Mouse (Mus musculus) limb, embryonic 14.5 days (tissue): ENCODE results near the gene Sh2d1b2. TPM values are rescaled to one million over a fixed set of nuclear protein-coding genes. Genes with fewer than 3 reads are reported as not detected.

Experiments
- ATAC-seq: fragments of 200-750 bp; cut with Nextera tagmentation; 2 replicates; pipeline ENCODE4 v1.8.0; 2017; ENCODE audit warnings: low read depth, moderate number of reproducible peaks, moderate TSS enrichment; ENCODE audit not compliant: low FRiP score
- DNase-seq: peaks from one replicate; pipeline ENCODE4 v3.0.0-alpha.2; 2015; ENCODE audit warnings: low spot score
- H3K27ac ChIP-seq: fragments of 300-500 bp; sonication (generic); replicated peaks from 2 replicates; pipeline ENCODE4 v1.5.1; 2014; ENCODE audit warnings: low read depth, mild to moderate bottlenecking, low read length, moderate library complexity, mixed read lengths
- H3K27me3 ChIP-seq: fragments of 300-500 bp; sonication (generic); 2 replicates; pipeline ENCODE4 v1.6.1; 2014; ENCODE audit warnings: low read length, mixed read lengths; ENCODE audit not compliant: control insufficient read depth, insufficient read depth
- H3K36me3 ChIP-seq: fragments of 300-500 bp; sonication (generic); 2 replicates; pipeline ENCODE4 v1.6.1; 2014; ENCODE audit warnings: mild to moderate bottlenecking, low read length, moderate library complexity, mixed read lengths; ENCODE audit not compliant: control insufficient read depth, insufficient read depth
- H3K4me1 ChIP-seq: fragments of 300-500 bp; sonication (generic); 2 replicates; pipeline ENCODE4 v1.6.1; 2014; ENCODE audit warnings: antibody characterized with exemption, low read length, mixed read lengths; ENCODE audit not compliant: control insufficient read depth, insufficient read depth
- H3K4me2 ChIP-seq: fragments of 300-500 bp; sonication (generic); replicated peaks from 2 replicates; pipeline ENCODE4 v1.6.1; 2014; ENCODE audit warnings: low read depth, mild to moderate bottlenecking, low read length, moderate library complexity; ENCODE audit not compliant: severe bottlenecking
- H3K4me3 ChIP-seq: fragments of 300-500 bp; sonication (generic); replicated peaks from 2 replicates; pipeline ENCODE4 v1.5.1; 2014; ENCODE audit warnings: low read length
- H3K9ac ChIP-seq: fragments of 300-500 bp; sonication (generic); 2 replicates; pipeline ENCODE4 v1.6.1; 2014; ENCODE audit warnings: mild to moderate bottlenecking, low read depth, low read length, moderate library complexity; ENCODE audit not compliant: severe bottlenecking
- H3K9me3 ChIP-seq: fragments of 300-500 bp; sonication (generic); 2 replicates; pipeline ENCODE4 v1.6.1; 2016; ENCODE audit warnings: low read length; ENCODE audit not compliant: control insufficient read depth
- POLR2A ChIP-seq: fragments of 200-500 bp; IDR thresholded peaks from 2 replicates; pipeline ENCODE4 v1.8.0; 2012; ENCODE audit warnings: inconsistent platforms, mild to moderate bottlenecking, moderate library complexity, borderline replicate concordance; ENCODE audit not compliant: insufficient read depth, insufficient read length; ENCODE audit errors: extremely low read depth
- WGBS: fragments of 180-500 bp; shearing (Covaris S2); extraction: QIAGEN DNeasy Blood & Tissue Kit; methylation state at CpG from one replicate; pipeline ENCODE4 v1.1.7; 2014; 5-methylcytosine and 5-hydroxymethylcytosine counted together
- polyA plus RNA-seq, 2 experiments: library from polyadenylated mRNA; depleted of rRNA in 1 of 2; stranded (reverse) in 1 of 2; unstranded in 1 of 2; fragments of >200 nt; fragmentation: Nextera tagmentation in 1 of 2; extraction: Ambion mirVana in 1 of 2; gene quantifications; 2 replicates each; pipeline versions ENCODE4 v1.2.1 to v1.2.3; 2012 to 2014

The Sh2d1b2 gene
- polyA plus RNA-seq, 2 experiments = not detected

- no peak for TF ChIP-seq POLR2A
- Histone ChIP-seq H3K9me3 (no peaks in the 10 kb centered on the region), H3K9ac (no peak overlapping the region), H3K4me1 (no peaks in the 10 kb centered on the region), H3K4me3 (no peak overlapping the region), H3K36me3 (no peaks in the 10 kb centered on the region), H3K4me2 (no peak overlapping the region), H3K27me3 (no peaks in the 10 kb centered on the region), H3K27ac (no peak overlapping the region)
- ATAC-seq (no peak), DNase-seq (no peak)
- WGBS = 78% methylated on average over 3 of the region's 3 CpGs
These were observed 12.5 kb downstream of the Sh2d1b2 start for GRCm38 (mm10) chr1:170245016-170245415.

- peak; percentile 62; the same call in 1 of the 2 replicates for ATAC-seq
- no peak overlapping the region for H3K27ac ChIP-seq
These were observed 22.5 kb downstream of the Sh2d1b2 start for GRCm38 (mm10) chr1:170254893-170255559.

DNA sequence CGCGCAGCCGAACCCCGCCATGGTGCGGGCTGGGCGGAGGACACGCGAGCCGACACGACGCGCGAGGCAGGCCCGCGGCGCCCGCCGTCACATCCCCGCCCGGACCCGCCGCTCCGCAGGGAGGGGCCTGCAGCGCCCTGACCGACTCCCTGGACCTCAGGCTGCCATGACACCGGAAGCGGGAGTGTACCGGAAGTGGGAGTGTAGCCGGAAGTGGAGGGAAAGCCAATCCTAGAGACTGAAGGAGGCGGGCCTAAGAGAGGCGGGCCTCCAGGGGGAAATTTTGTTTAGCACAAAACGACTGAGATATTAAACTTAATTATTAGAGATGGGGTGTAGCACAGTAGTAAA lies 23.0 kb downstream of the Sh2d1b2 start:
- 4% methylated on average over 32 of the region's 32 CpGs for WGBS
- Histone ChIP-seq H3K27me3 (no peaks in the 10 kb centered on the region), H3K9me3 (peaks cover 4% of the 10 kb centered on the region; the same call in 1 of the 2 replicates), H3K4me3 (peak overlapping the region; percentile 65), H3K4me2 (peak overlapping the region; percentile 65), H3K27ac (no peak overlapping the region), H3K4me1 (0 out of 2 replicates have a peak, but pooled peaks cover 2% of the 10 kb centered on the region), H3K36me3 (no peaks in the 10 kb centered on the region), H3K9ac (peak overlapping the region; percentile 84)
- peak; percentile 92 for DNase-seq
- ATAC-seq = peak; percentile 94
- TF ChIP-seq POLR2A = peak; percentile 40; the same call in 1 of the 2 replicates

More at GRCm38 (mm10) chr1:170254893-170255559, 22.5 kb downstream of the Sh2d1b2 start:
- Histone ChIP-seq H3K36me3 (no peaks in the 10 kb centered on the region), H3K4me2 (peak overlapping the region; percentile 65), H3K4me1 (0 out of 2 replicates have a peak, but pooled peaks cover 2% of the 10 kb centered on the region), H3K9me3 (peaks cover 4% of the 10 kb centered on the region; the same call in 1 of the 2 replicates), H3K4me3 (peak overlapping the region; percentile 65), H3K27me3 (no peaks in the 10 kb centered on the region), H3K9ac (peak overlapping the region; percentile 84)
- WGBS = 27% methylated on average over 26 of the region's 30 CpGs
- no peak for TF ChIP-seq POLR2A
- DNase-seq = no peak

DNA sequence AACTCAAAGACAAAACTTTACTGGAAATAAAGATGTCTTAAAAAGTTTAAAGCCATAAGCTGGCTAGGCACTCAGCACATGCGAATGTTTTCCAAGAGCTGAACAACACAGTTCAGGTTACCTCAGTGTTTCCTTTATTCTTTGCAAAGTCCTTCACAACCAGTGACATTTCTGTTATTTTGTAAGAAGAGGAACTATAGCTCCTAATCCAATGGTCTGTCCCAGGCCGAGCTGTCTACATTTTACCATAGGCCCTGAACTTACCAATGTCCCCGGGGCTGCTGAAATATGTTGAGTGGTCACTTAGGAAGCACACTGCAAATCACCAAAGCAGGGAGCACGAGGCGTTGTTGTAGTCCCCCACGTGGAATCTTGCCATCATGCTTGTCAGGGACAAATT lies 37.7 kb downstream of the Sh2d1b2 start:
- Histone ChIP-seq H3K36me3 (no peaks in the 10 kb centered on the region), H3K4me1 (no peaks in the 10 kb centered on the region), H3K9me3 (peaks cover 14% of the 10 kb centered on the region; the same call in 1 of the 2 replicates), H3K27ac (no peak overlapping the region), H3K9ac (no peak overlapping the region), H3K4me3 (no peak overlapping the region), H3K4me2 (no peak overlapping the region), H3K27me3 (no peaks in the 10 kb centered on the region)
- no peak for DNase-seq
- ATAC-seq = no peak
- TF ChIP-seq POLR2A = no peak
- 79% methylated on average over 6 of the region's 6 CpGs for WGBS

DNA sequence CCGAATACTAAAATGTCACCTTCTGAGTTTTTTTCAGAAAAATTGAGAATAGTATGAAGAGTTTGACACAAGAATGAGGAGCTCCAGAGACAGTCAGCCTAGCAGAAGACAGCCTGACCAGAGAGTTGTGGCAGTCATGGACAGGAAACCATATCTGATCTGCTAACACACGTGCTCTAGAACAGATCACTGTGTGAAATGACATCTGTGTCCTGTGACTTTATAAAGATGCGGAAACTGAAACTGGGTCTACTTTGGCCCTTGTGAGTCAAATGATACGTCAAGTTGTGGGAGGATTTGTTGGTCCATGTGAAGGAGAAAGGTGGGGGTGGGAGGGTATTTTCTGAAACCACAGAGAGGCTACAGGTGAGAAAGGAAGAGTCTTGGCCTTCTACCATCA lies 38.1 kb downstream of the Sh2d1b2 start:
- no peaks in the 10 kb centered on the region for H3K36me3 ChIP-seq
- TF ChIP-seq POLR2A = no peak
- ATAC-seq = no peak
- WGBS = 87% methylated on average over 4 of the region's 4 CpGs
- no peak overlapping the region for H3K4me2 ChIP-seq
- no peak overlapping the region for H3K9ac ChIP-seq
- no peaks in the 10 kb centered on the region for H3K4me1 ChIP-seq
- H3K9me3 ChIP-seq = peaks cover 15% of the 10 kb centered on the region; the same call in 1 of the 2 replicates
- no peak overlapping the region for H3K4me3 ChIP-seq
- H3K27me3 ChIP-seq = no peaks in the 10 kb centered on the region
- H3K27ac ChIP-seq = no peak overlapping the region
- DNase-seq = no peak
